In the genomic region with DNA sequence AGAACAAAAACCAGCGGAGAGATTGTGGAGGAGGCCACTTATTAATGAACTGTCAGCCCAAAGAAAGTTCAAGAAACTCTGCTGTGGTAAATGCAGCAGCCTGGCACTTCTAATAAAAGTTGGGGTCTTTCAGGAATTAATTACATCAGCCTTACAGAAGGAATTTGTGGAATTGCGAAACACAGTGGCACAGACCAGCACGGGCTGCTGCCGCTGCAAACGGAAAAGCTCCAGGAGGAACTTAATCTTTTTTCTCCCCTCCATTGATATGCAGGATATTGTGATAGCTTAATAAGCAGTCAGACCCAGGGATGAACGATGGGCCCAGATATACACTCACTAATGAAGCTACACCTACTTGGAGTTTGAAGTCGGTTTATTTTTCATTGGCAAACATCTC, we compare ENCODE assay signal across 32 mouse cellular contexts. TPM values are rescaled to one million over a fixed set of nuclear protein-coding genes. Genes with fewer than 3 reads are reported as not detected.
DNase-seq lines count a peak whose midpoint lies in the region; ATAC-seq lines count a peak whose summit lies in the region.
"Had no signal": no experiment of that assay in that cellular context is flagged by ENCODE, and none has a peak within 500 bp of the region (broad histone marks: within the 10 kb centered on the region; RNA-seq: fewer than 3 reads in every experiment).

No protein-coding gene starts in this region.

- H3K9me3 ChIP-seq in kidney, embryonic 15.5 days (replicated peaks): no peaks in the 10 kb centered on the region
- no peaks in the 10 kb centered on the region for H3K9me3 ChIP-seq in midbrain, embryonic 11.5 days (ENCODE audit: control insufficient read depth, low read length)
- no peaks in the 10 kb centered on the region for H3K9me3 ChIP-seq in midbrain, embryonic 16.5 days (replicated peaks; ENCODE audit: control insufficient read depth, low read length, poor library complexity, severe bottlenecking)
- H3K9me3 ChIP-seq in forebrain, embryonic 13.5 days (replicated peaks): no peaks in the 10 kb centered on the region
- H3K9me3 ChIP-seq: forebrain, embryonic 10.5 days; heart, embryonic 10.5 days had no signal

- H3K9ac ChIP-seq in kidney, embryonic 15.5 days: no peak overlapping the region
- no peak overlapping the region for H3K9ac ChIP-seq in midbrain, embryonic 11.5 days (ENCODE audit: low read length)
- no peak overlapping the region for H3K9ac ChIP-seq in midbrain, embryonic 16.5 days (ENCODE audit: low read depth, low read length)
- H3K9ac ChIP-seq in forebrain, embryonic 13.5 days: no peak overlapping the region
- H3K9ac ChIP-seq: forebrain, postnatal 0 days; hindbrain, embryonic 14.5 days had no signal

- peaks cover 16% of the 10 kb centered on the region for H3K27me3 ChIP-seq in kidney, embryonic 15.5 days
- H3K27me3 ChIP-seq in midbrain, embryonic 11.5 days (ENCODE audit: control insufficient read depth, insufficient read depth, low read length): peaks cover 28% of the 10 kb centered on the region
- H3K27me3 ChIP-seq in midbrain, embryonic 16.5 days (ENCODE audit: control insufficient read depth, insufficient read depth, low read depth, low read length): peaks cover 32% of the 10 kb centered on the region
- H3K27me3 ChIP-seq in forebrain, embryonic 13.5 days: peaks cover 36% of the 10 kb centered on the region

- DNase-seq in kidney, adult 8-10 months: no peak
- peak; percentile 77 for DNase-seq in midbrain, embryonic 11.5 days (ENCODE audit: low spot score, missing footprints)
- DNase-seq in layer of hippocampus, adult 8-10 months (ENCODE audit: low spot score in 2 of 2): no peak
- DNase-seq: adrenal gland, postnatal 10 days; adrenal gland, postnatal 36 days; cerebellum, adult 18-20 months; cerebellum, adult 9-10 months; cerebellum, postnatal 14 days; forebrain, postnatal 0 days; gastrocnemius, adult 2 months; gastrocnemius, postnatal 14 days; heart, adult 2 months; heart, postnatal 36 days had no signal

- H3K4me1 ChIP-seq in kidney, embryonic 15.5 days: peaks cover 39% of the 10 kb centered on the region
- no peaks in the 10 kb centered on the region for H3K4me1 ChIP-seq in midbrain, embryonic 11.5 days (ENCODE audit: control insufficient read depth, insufficient read depth, low read length)
- H3K4me1 ChIP-seq in midbrain, embryonic 16.5 days (ENCODE audit: control insufficient read depth, insufficient read depth, low read length): no peaks in the 10 kb centered on the region
- H3K4me1 ChIP-seq in forebrain, embryonic 13.5 days: peaks cover 9% of the 10 kb centered on the region; the same call in 1 of the 2 replicates

- peak overlapping the region; percentile 39; the same call in 1 of the 2 replicates for H3K27ac ChIP-seq in kidney, embryonic 15.5 days
- H3K27ac ChIP-seq in midbrain, embryonic 11.5 days (ENCODE audit: low read depth, low read length): no peak overlapping the region
- H3K27ac ChIP-seq in midbrain, embryonic 16.5 days (ENCODE audit: low read length): no peak overlapping the region
- no peak overlapping the region for H3K27ac ChIP-seq in forebrain, embryonic 13.5 days
- H3K27ac ChIP-seq: forebrain, embryonic 10.5 days; gastrocnemius, adult 2 months; heart, adult 2 months; heart, embryonic 10.5 days; hindbrain, embryonic 14.5 days; hindbrain, postnatal 0 days had no signal

- no peak overlapping the region for H3K4me2 ChIP-seq in kidney, embryonic 15.5 days
- no peak overlapping the region for H3K4me2 ChIP-seq in midbrain, embryonic 11.5 days
- H3K4me2 ChIP-seq in midbrain, embryonic 16.5 days (ENCODE audit: low read length): no peak overlapping the region
- no peak overlapping the region for H3K4me2 ChIP-seq in forebrain, embryonic 13.5 days
- H3K4me2 ChIP-seq: hindbrain, embryonic 14.5 days had no signal

- ATAC-seq in kidney, embryonic 15.5 days (replicated peaks; ENCODE audit: low FRiP score): no peak
- ATAC-seq in midbrain, embryonic 11.5 days (ENCODE audit: low FRiP score): no peak
- ATAC-seq in midbrain, embryonic 16.5 days: no peak
- peak; percentile 27; the same call in 1 of the 2 replicates for ATAC-seq in granulocyte monocyte progenitor cell, adult 5-6 weeks (replicated peaks; ENCODE audit: poor library complexity, severe bottlenecking)
- ATAC-seq in forebrain, embryonic 13.5 days: no peak
- ATAC-seq: forebrain, embryonic 14.5 days; forebrain, postnatal 0 days; hindbrain, postnatal 0 days had no signal

- 62% methylated on average over 7 of the region's 7 CpGs for WGBS in kidney, embryonic 15.5 days
- WGBS in midbrain, embryonic 11.5 days: 56% methylated on average over 7 of the region's 7 CpGs
- WGBS in midbrain, embryonic 16.5 days: 46% methylated on average over 7 of the region's 7 CpGs
- 26% methylated on average over 7 of the region's 7 CpGs for WGBS in forebrain, embryonic 13.5 days

- no peak overlapping the region for H3K4me3 ChIP-seq in kidney, embryonic 15.5 days (replicated peaks)
- no peak overlapping the region for H3K4me3 ChIP-seq in midbrain, embryonic 11.5 days (ENCODE audit: low read depth, low read length)
- H3K4me3 ChIP-seq in midbrain, embryonic 16.5 days (ENCODE audit: low read depth, low read length): no peak overlapping the region
- no peak overlapping the region for H3K4me3 ChIP-seq in forebrain, embryonic 13.5 days
- H3K4me3 ChIP-seq: forebrain, embryonic 10.5 days; gastrocnemius, adult 2 months; heart, adult 2 months; heart, embryonic 10.5 days had no signal

- peaks cover 44% of the 10 kb centered on the region for H3K36me3 ChIP-seq in kidney, embryonic 15.5 days
- H3K36me3 ChIP-seq in midbrain, embryonic 11.5 days (ENCODE audit: control insufficient read depth, insufficient read depth, low read length): no peaks in the 10 kb centered on the region
- H3K36me3 ChIP-seq in midbrain, embryonic 16.5 days (ENCODE audit: control insufficient read depth, insufficient read depth, low read length): no peaks in the 10 kb centered on the region
- no peaks in the 10 kb centered on the region for H3K36me3 ChIP-seq in forebrain, embryonic 13.5 days (ENCODE audit: poor library complexity, severe bottlenecking)
- H3K36me3 ChIP-seq: forebrain, embryonic 10.5 days; heart, embryonic 10.5 days had no signal

RNA-seq across cellular contexts. Expression of gene Wt1, which starts 15.0 kb away (rescaled TPM):
- 126 and 130 TPM in 2 replicates for polyA plus RNA-seq in kidney, embryonic 15.5 days (2015; fragmentation: Nextera tagmentation; extraction: Ambion mirVana)
- 0.08 TPM in 2 replicates for polyA plus RNA-seq in midbrain, embryonic 11.5 days (2014; fragmentation: Nextera tagmentation; extraction: Ambion mirVana)
- 0.13 and 0.22 TPM in 2 replicates for polyA plus RNA-seq in midbrain, embryonic 16.5 days (2015; fragmentation: Nextera tagmentation; extraction: Ambion mirVana)
- total RNA-seq in granulocyte monocyte progenitor cell, adult 5-6 weeks (2014; fragmentation: Nextera tagmentation): not detected in 2 replicates
- total RNA-seq in granulocyte monocyte progenitor cell, adult 5-6 weeks (2017): not detected in 2 replicates
- total RNA-seq in layer of hippocampus, adult 8-10 months (2022): not detected
- not detected in 2 replicates for polyA plus RNA-seq in forebrain, embryonic 13.5 days (2015; fragmentation: Nextera tagmentation; extraction: Ambion mirVana)
- total RNA-seq: gastrocnemius, adult 2 months; gastrocnemius, postnatal 14 days had no signal
- polyA plus RNA-seq: forebrain, embryonic 14.5 days had no signal

RNA-seq across cellular contexts. Expression of gene Gm11060, which starts 49.6 kb away (rescaled TPM):
- polyA plus RNA-seq in kidney, embryonic 15.5 days (2015; fragmentation: Nextera tagmentation; extraction: Ambion mirVana): not detected in 2 replicates
- not detected in 2 replicates for polyA plus RNA-seq in midbrain, embryonic 11.5 days (2014; fragmentation: Nextera tagmentation; extraction: Ambion mirVana)
- polyA plus RNA-seq in midbrain, embryonic 16.5 days (2015; fragmentation: Nextera tagmentation; extraction: Ambion mirVana): not detected in 2 replicates
- not detected in 2 replicates for total RNA-seq in granulocyte monocyte progenitor cell, adult 5-6 weeks (2014; fragmentation: Nextera tagmentation)
- not detected in 2 replicates for total RNA-seq in granulocyte monocyte progenitor cell, adult 5-6 weeks (2017)
- total RNA-seq in layer of hippocampus, adult 8-10 months (2022): not detected
- not detected in 2 replicates for polyA plus RNA-seq in forebrain, embryonic 13.5 days (2015; fragmentation: Nextera tagmentation; extraction: Ambion mirVana)
- total RNA-seq: adrenal gland, adult 18-20 months; adrenal gland, postnatal 10 days; adrenal gland, postnatal 36 days; ES-E14; forebrain, postnatal 0 days; gastrocnemius, adult 2 months; gastrocnemius, postnatal 14 days; gastrocnemius, postnatal 4 days; heart, adult 2 months; heart, postnatal 36 days; hindbrain, postnatal 0 days had no signal
- polyA plus RNA-seq: embryonic facial prominence, embryonic 11.5 days; embryonic facial prominence, embryonic 14.5 days; forebrain, embryonic 10.5 days; forebrain, embryonic 14.5 days; forebrain, postnatal 0 days; frontal cortex, adult 2 months; heart, adult 2 months; heart, embryonic 10.5 days; heart, embryonic 14.5 days; heart, postnatal 0 days; hindbrain, embryonic 11.5 days; hindbrain, embryonic 14.5 days; hindbrain, postnatal 0 days; intestine, embryonic 14.5 days had no signal

Comparison
In these comparisons a context has a peak if more than half of its experiments do, and no peak if none do; other contexts are left out.
1. RNA of gene Wt1, which starts 15.0 kb away (polyA plus RNA-seq): 126 to 130 TPM in kidney, embryonic 15.5 days; 0.13 to 0.22 TPM in midbrain, embryonic 16.5 days, 0.08 TPM in midbrain, embryonic 11.5 days and not detected in forebrain, embryonic 13.5 days; every median in the first group is over 100 times any median in the second.